Mouse (Mus musculus) thymus, postnatal 25 days (tissue): Measurements from ENCODE around the gene Pemt.

Experiments used
- DNase-seq: peaks from one replicate; pipeline ENCODE4 v3.0.0; 2022

The Pemt gene

GRCm38 (mm10) chr11:59941391-59941790, 104.9 kb downstream of the Pemt start:
- no peak for DNase-seq

GRCm38 (mm10) chr11:59940645-59941044, 105.6 kb downstream of the Pemt start:
- DNase-seq, result no peak

- DNase-seq, result no peak
Measured at GRCm38 (mm10) chr11:59939821-59940220, 106.5 kb downstream of the Pemt start.

- DNase-seq, result no peak
Measured at GRCm38 (mm10) chr11:59937615-59938014, 108.7 kb downstream of the Pemt start.

DNA sequence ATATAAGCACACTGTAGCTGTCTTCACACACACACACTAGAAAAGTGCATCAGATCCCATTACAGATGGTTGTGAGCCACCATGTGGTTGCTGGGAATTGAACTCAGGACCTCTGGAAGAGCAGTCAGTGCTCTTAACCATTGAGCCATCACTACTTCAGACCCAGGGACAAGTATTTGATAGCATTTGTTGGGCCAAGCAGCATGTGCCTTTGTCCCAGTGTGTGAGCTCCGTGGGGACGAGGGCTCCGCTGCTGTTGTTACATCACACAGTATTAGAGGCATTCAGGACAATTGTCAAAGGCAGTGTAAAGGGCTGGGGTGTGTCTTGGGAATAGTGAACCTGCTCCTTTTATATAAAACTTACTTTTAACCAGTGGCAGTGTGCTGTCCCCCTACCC, 109.3 kb downstream of the Pemt start:
- DNase-seq, result no peak

- DNase-seq, result no peak
Measured at GRCm38 (mm10) chr11:59933943-59934342, 112.3 kb downstream of the Pemt start.

GRCm38 (mm10) chr11:59932560-59933337, 113.5 kb downstream of the Pemt start:
- DNase-seq, result no peak

GRCm38 (mm10) chr11:59930031-59930430, 116.3 kb downstream of the Pemt start:
- no peak for DNase-seq

- no peak for DNase-seq
Measured at GRCm38 (mm10) chr11:59921265-59921664, 125.0 kb downstream of the Pemt start.
